Mouse (Mus musculus) C2C12 (cell line): Measurements from ENCODE around the gene Ammecr1.

Experiments
- CEBPB ChIP-seq: IDR thresholded peaks from one replicate; pipeline ENCODE4 v1.6.1; 2011; ENCODE audit warnings: low read depth, mild to moderate bottlenecking, control low read depth, moderate library complexity
- CTCF ChIP-seq: IDR thresholded peaks from one replicate; pipeline ENCODE4 v1.5.1; 2011; ENCODE audit not compliant: control insufficient read depth, insufficient read depth, insufficient read length
- FOSL1 ChIP-seq: IDR thresholded peaks from one replicate; pipeline ENCODE4 v1.8.0; 2011; ENCODE audit warnings: mild to moderate bottlenecking, low read length; ENCODE audit not compliant: poor library complexity, insufficient read depth, severe bottlenecking
- MAX ChIP-seq: IDR thresholded peaks from one replicate; pipeline ENCODE4 v1.6.1; 2011; ENCODE audit warnings: mild to moderate bottlenecking, control low read depth
- MYOD1 ChIP-seq: IDR thresholded peaks from one replicate; pipeline ENCODE4 v1.6.1; 2011; ENCODE audit warnings: low read depth; ENCODE audit not compliant: control insufficient read depth, insufficient read length
- USF1 ChIP-seq: IDR thresholded peaks from one replicate; pipeline ENCODE4 v1.6.1; 2011; ENCODE audit warnings: low read depth, mild to moderate bottlenecking, control low read depth, moderate library complexity

GRCm38 (mm10) chrX:143012334-143012733 lies 45.8 kb upstream of the Ammecr1 start:
- TF ChIP-seq CTCF (no peak), USF1 (no peak), CEBPB (no peak), FOSL1 (no peak), MAX (no peak), MYOD1 (no peak)
